Mouse (Mus musculus) embryonic fibroblast, embryonic 13.5 days (primary cell): ENCODE measurements around the gene Rundc1.

Source experiments
- CTCF ChIP-seq: IDR thresholded peaks from 2 replicates; pipeline ENCODE4 v1.5.1; 2011; ENCODE audit warnings: mild to moderate bottlenecking, control low read depth, low read length, moderate library complexity, borderline replicate concordance; ENCODE audit not compliant: insufficient read depth
- POLR2A ChIP-seq: IDR thresholded peaks from 2 replicates; pipeline ENCODE4 v1.6.1; 2011; ENCODE audit warnings: low read depth, mild to moderate bottlenecking, control low read depth, low read length, moderate library complexity

DNA sequence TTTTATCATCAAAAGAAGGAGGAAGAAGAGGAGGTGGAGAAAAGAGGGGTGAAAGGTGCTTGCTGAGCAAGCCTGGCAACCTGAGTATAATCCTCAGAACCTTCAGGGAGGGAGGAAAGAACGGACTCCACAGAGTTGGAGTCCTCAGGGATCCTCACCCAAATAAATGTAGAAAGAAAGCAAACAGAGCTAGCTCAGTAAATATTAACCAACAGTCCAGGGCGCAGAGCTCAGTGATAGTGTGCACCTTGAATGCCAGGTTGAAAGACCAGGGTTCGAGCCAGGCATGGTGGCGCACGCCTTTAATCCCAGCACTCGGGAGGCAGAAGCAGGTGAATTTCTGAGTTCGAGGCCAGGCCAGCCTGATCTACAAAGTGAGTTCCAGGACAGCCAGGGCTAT, 30.7 kb downstream of the Rundc1 start:
- TF ChIP-seq POLR2A, result no peak
- TF ChIP-seq CTCF, result no peak
